Mouse (Mus musculus): ENCODE measurements at regions not wholly inside any gene's neighbourhood (a gene's known extent, or its start where the extent isn't known, plus 50 kb on each side); places are given as distances from the start of the nearest gene placed in this dataset.

DNA sequence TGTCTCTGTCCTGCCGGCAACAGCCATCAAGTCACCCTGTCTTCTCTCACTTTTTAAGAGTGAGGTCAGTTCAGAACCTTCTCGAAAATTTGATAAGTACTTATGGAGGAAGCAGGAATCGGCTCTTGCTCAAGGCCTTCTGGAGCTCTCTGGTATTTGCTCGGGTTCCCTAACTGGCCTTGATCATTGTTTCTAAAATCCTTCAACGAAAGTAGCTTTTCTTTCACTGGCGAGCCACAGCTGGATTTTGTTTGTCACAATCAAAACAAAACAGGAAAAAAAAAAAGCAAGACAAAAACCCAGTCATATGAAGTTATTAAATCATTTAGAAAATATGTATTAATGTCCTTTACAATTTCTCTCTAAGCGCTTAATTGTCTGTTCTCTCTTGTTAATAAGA, 156.6 kb upstream of the Tex13c2 start:
- no peak for TF ChIP-seq CTCF (IDR thresholded peaks at IDR 0.05; ENCODE audit: low read depth)
- no peak for TF ChIP-seq EP300 (IDR thresholded peaks at IDR 0.05; ENCODE audit: low read depth)
